Mouse (Mus musculus) splenic B cell, adult 2 months (primary cell): ENCODE measurements around the gene Ldlrad3.

Experiments used
- DNase-seq: peaks from one replicate; pipeline ENCODE4 v3.0.0-alpha.2; 2011; ENCODE audit warnings: low read depth, low spot score
- H3K27me3 ChIP-seq: 2 replicates; pipeline ENCODE4 v1.6.1; 2012; ENCODE audit warnings: mild to moderate bottlenecking, low read length, moderate library complexity, mixed read lengths; ENCODE audit not compliant: control insufficient read depth, poor library complexity, insufficient read depth, severe bottlenecking
- H3K36me3 ChIP-seq: 2 replicates; pipeline ENCODE4 v1.6.1; 2012; ENCODE audit warnings: mild to moderate bottlenecking, low read length, moderate library complexity, mixed read lengths; ENCODE audit not compliant: control insufficient read depth, poor library complexity, insufficient read depth, severe bottlenecking

The Ldlrad3 gene

DNA sequence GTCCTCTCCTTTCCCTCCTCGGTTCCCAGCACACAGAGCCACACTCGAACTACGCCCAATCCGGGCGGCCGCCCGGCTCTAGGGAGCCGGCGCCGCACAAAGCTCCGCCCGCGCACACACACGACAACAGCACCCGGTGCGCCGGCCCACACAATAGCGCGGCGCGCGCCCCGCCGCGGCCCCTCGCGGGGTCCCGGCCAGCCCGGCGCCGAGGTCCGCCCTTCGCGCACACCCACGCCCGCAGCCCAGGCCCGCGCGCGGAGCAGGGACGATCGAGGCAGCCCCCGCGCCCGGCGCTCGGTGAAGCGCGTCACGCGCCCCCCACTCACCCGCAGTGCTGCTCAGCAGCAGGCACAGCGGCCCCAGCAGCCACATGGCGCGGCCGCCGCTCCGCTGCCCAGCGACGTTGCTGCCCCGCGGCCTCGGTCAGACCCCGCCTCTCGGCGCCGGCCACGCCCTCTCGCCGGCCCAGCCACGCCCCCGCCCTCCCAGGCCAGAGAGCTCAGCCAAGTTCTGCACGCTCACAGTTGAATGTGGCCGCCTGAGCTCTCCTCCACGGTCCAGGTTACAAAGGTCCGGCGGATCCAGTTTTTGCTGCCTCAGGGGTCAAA is at the start of gene Ldlrad3:
TSS of gene Ldlrad3 (minus strand) at position 435 of the 611 bp plus-strand sequence.
- Histone ChIP-seq H3K27me3 (no peaks in the 10 kb centered on the region), H3K36me3 (no peaks in the 10 kb centered on the region)
- DNase-seq = peak; percentile 87

DNA sequence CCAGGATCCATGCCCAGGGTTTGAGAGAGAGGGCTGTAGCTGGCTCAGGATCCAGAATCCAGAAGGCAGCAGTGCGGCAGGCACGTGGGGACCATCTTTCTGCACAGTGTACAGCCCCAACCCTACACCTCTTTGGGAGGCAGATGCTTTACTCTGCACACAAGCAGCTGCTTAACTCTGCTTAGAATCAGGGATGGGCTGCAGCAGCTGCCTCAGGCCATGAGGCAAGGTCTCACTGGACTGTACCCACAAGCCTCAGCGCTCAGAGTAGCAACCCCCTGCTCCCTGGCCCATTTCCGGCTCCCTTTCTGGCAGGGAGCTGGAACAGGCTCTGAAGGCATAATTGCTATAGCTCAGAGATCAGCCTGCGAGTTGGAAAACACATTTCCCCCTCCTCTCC is 45.3 kb upstream of the Ldlrad3 start:
- Histone ChIP-seq H3K27me3 (no peaks in the 10 kb centered on the region), H3K36me3 (no peaks in the 10 kb centered on the region)
- no peak for DNase-seq

DNA sequence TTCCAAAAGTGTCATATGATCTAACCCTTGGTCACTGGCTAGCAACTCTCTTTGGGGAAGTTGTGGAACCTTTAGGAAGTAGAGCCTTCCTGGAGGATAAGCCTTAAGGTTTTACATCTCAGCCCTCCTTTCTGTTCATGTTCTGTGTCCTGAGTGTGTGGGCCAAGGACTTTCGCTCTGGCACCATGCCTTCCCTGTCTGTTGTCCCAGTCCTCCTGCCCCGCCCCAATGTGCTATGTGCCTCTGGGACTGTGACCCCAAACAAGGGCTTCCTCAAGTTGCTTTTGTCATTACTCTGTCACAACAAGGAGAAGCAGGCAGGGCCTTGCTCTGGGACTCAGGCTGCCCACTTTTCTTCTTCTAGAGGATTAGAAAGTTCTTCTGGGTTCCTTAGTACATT is 42.9 kb upstream of the Ldlrad3 start:
- Histone ChIP-seq H3K36me3 (no peaks in the 10 kb centered on the region), H3K27me3 (no peaks in the 10 kb centered on the region)
- no peak for DNase-seq

DNA sequence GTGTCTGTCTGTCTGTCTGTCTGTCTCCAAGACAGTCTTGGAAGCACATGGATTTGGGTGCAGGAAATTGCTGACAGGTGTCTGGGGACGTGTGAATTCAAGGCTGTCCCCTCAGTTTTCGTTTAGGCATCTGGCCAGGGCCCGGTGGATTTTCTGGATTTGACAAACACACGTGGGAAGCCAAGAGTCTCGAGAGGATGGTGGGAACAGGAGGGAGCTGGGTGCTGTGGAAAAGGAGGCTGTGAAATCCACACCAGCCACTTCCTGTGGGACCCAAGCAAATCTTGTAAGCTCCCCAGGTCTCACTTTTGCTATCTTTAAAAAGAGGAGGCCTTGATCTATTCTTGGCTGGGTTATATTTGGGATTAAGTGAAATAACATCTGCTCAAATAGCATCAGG is 42.1 kb upstream of the Ldlrad3 start:
- Histone ChIP-seq H3K36me3 (no peaks in the 10 kb centered on the region), H3K27me3 (no peaks in the 10 kb centered on the region)
- no peak for DNase-seq

DNA sequence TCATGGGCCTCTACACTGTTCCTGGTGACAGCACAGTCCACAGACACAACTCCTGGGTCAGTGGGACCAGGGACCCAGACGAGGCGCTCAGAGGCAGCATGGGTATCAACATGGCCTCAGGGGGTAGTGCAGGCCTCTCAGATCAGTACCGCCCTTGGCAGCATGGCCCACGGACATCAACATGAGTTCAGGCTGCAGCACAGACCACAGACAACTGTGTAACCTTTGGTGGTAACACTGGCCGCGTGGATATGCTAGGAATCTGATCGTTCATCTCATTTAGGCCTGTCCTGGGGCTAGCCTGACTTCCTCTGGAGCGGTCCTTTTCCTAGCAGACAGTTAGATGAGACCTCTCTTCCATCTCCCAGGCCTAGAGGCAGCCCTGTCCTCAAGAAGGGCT is 41.7 kb upstream of the Ldlrad3 start:
- Histone ChIP-seq H3K36me3 (no peaks in the 10 kb centered on the region), H3K27me3 (no peaks in the 10 kb centered on the region)
- DNase-seq = no peak

DNA sequence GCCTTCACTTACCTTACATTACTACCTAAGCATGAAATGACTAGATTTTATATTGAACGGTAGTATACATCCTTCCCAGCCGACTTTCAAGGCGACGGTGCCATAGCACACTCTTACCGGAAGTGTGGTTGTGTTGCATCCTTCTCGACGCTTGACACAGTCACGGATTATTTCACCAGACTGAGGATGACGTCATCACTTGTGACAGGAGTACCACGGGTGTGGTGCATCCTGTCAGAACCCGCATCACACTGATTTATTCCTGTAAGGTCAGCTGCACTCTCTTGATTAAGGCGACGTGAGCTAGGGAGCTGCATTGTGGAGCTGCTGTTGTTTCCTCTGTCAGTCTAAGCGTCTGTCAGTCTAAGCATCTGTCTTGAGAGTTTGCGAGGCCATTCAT is 40.1 kb upstream of the Ldlrad3 start:
- no peak for DNase-seq

DNA sequence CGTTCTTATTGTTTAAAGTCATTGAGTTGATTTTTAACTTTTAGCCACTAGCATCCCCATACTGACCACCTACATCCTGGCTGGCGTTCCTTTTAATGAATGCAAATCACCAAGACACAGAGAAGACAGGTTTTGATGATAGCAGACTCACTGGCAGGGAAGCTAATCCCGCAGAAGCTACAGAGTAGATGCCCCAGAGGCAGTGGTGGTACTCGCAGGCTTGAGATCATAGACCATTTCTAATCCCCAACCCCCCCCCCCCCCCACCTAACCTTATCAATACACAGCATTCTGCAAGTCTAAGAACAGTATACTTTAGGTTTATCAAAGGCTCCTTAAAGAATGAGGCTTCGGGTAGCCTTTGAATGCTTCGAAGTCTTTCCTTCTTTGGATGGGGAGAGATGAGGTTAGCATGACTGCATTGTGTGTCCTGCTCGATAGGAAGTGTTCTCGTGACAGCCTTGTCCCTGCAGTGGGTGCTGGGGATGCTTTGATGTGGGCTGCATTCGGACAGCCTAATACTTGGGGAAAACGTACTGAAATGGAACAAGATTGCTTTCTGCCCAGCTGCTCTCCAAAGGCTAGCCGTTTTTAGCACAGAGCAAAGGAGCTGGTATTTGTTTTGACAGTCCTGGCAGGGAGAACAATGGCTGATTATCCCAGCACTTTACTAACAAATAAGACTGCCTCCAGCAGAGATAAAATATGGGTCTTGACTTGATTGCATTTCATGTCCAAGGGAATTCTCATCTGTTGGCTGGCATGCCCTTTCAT is 37.4 kb upstream of the Ldlrad3 start:
- DNase-seq = no peak
- Histone ChIP-seq H3K36me3 (no peaks in the 10 kb centered on the region), H3K27me3 (no peaks in the 10 kb centered on the region)

More for the DNA sequence above, 40.1 kb upstream of the Ldlrad3 start:
- no peaks in the 10 kb centered on the region for H3K27me3 ChIP-seq
- no peaks in the 10 kb centered on the region for H3K36me3 ChIP-seq

DNA sequence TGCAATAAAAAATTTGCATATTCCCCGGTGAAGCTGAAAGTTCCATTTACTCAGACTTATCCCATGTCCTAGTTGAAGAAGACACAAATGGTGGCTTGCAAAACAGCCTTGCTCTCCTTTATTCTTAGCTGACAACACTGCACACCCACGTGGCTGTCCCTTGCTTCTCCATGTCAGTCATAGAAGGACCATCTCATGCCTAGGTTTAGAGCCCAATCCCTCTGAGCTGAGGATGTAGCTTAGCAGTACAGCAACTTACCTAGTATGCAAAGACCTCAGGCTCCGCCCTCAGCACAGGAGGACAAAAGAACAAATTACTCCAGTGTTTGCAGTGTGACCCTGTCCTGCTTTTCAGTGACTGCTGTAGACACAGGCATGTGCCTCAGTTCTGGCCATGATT is 36.6 kb upstream of the Ldlrad3 start:
- peak; percentile 59 for DNase-seq
- no peaks in the 10 kb centered on the region for H3K36me3 ChIP-seq
- no peaks in the 10 kb centered on the region for H3K27me3 ChIP-seq

DNA sequence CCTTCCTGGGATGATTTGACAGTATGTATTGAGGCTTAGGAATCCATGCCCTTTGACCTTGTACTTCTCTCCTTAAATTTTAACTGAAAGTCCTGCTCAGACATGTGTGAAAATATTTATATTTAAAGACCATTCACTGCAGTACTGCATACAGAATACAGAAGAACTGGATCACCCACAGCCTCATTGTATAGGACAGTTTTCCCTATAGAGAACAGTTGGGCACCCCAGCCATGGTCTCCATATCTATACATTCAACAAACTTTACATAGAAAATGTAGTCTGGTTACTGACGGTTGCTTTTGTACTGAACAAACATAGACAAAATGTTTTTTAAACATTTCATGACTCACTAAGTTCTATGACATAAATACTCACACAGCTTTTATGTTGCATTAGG is 30.6 kb upstream of the Ldlrad3 start:
- no peaks in the 10 kb centered on the region for H3K36me3 ChIP-seq
- H3K27me3 ChIP-seq = no peaks in the 10 kb centered on the region

DNA sequence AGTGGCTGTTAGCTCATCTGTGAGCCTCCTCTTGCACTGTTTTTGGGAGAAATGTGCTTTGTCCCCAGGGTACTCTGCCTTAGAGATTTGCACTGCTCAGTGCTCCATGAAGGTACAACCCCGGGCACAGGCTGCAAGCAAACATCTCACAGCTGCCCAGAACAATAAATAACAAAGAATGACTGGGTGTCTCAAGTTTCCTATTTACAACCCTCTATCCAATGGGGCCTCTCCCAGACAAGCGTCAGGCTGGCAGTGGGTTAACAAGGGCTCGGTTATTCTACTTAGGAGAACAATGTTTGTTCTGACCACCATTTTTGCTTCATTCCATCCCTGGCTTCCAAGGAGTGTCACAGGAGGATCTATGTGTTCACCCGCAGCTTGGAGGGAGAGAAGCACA is 25.9 kb upstream of the Ldlrad3 start:
- DNase-seq = no peak
- H3K36me3 ChIP-seq = no peaks in the 10 kb centered on the region

More for the DNA sequence above, 30.6 kb upstream of the Ldlrad3 start:
- no peak for DNase-seq

DNA sequence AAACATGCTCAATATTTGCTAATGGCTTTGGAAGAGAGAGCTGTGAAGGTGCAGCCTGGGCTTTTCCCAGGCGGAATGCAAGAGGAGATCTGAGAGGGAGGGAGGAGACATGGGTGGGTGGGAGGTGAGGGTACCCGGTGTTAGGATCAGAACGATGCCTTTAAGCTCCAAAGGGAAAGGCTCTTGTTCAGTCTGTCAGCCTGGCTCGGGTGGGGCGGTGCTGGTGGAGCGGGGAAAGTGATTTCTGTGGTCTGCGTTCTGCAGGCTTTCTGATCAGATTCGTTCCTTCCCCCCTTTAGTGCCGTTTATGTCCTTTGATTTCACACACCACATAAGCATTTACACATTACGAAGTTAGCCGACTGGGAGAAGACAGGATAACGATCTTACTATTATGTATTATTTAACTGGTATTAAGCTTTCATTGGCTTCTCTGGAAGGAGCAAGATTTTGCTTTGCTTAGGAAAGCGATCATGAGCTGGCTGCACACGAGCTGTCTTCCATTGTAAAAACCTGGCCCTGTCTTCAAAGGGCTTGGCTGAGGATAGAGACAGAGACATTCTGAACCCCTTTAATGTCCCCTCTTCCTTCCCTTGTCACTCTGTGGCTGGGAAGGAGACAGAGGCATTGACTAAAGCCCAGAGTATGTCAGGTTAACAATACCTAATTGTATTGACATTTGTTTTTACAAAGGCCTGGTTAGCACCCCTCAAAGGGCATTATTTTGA is 19.7 kb upstream of the Ldlrad3 start:
- no peak for DNase-seq
- no peaks in the 10 kb centered on the region for H3K27me3 ChIP-seq
- H3K36me3 ChIP-seq = no peaks in the 10 kb centered on the region

More for the DNA sequence above, 25.9 kb upstream of the Ldlrad3 start:
- H3K27me3 ChIP-seq = no peaks in the 10 kb centered on the region

DNA sequence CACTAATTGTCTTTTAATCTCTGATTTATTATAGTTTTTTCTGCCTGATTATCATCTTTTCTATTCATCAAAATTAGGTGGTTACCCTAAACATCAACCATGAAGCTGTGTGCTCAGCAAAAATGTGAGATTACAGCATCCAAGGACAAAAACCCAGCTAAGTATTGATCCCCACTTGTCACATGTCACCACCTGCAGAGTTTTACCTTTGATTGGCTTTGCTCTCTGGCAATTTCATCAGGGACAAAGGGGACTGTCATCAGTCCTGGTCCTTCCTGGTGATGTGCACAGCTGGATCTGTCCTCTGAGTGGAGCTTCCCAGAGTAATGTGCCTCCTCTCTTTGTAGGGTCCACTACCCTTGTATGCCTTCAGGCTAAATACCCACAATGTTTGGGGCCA is 17.3 kb upstream of the Ldlrad3 start:
- DNase-seq = no peak
- H3K27me3 ChIP-seq = no peaks in the 10 kb centered on the region
- H3K36me3 ChIP-seq = no peaks in the 10 kb centered on the region

DNA sequence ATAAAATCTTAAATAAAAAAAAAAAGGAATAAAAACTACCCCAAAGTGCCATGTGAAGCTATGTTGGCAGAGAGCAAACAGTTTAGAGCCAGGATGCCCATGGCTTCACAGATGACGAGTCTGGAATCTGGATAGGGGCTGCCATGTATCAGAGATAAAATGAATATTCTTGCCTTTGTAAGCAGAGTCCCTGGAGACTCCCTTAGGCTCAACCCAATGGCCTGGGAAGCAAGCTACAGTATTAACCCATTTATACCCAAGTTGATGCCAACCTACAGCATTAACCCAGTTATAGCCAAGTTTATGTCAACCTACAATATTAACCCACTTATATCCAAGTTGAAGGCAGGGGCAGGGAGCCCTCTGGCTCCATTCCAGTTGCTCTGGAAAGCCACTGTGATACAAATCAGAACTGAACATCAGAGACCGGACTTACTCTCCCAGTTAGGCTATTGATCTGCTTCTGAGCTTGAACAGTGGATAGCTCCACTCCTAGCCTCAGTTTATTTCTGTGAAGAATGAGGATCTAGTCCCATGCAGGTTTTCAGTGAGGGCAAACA is 16.1 kb upstream of the Ldlrad3 start:
- DNase-seq = no peak
- no peaks in the 10 kb centered on the region for H3K36me3 ChIP-seq
- no peaks in the 10 kb centered on the region for H3K27me3 ChIP-seq

DNA sequence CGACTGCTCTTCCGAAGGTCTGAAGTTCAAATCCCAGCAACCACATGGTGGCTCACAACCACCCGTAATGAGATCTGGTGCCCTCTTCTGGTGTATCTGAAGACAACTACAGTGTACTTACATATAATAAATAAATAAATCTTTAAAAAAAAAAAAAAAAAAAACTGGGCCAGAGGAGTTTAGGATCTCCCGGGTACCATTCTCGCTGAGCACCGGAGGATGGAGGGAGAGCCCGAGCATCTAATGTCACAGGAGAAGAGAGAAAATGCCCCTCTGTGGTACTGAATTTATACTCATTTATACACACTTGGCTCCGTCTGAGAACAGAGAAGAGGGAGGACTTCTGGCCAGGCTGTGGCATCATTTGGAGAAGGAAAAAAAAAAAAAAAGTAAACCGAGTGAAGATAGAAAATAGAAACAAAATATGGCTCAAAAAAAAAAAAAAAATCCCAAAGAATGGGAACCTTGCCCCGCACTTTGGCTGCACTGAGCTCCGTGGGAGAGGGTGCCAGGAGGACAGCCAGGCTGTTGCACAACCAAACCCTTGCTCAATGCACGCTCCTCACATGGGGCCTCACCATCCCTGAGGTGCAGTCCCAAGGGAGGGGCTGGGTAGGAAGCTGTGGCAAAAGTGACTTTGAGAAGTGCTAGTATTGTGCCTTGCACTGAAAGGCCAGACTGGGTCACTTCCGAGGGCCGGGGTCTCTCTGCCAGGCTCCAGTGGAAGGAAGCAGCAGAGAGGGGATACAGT is 15.2 kb upstream of the Ldlrad3 start:
- DNase-seq = no peak
- Histone ChIP-seq H3K36me3 (no peaks in the 10 kb centered on the region), H3K27me3 (no peaks in the 10 kb centered on the region)
